Mouse (Mus musculus): ENCODE results near the gene Gm28035. TPM values are rescaled to one million over a fixed set of nuclear protein-coding genes. Genes with fewer than 3 reads are reported as not detected.
A peak's percentile ranks its signal among the peaks of the same experiment; 100 is the strongest.

Gene Gm28035
- polyA plus RNA-seq, 1 experiment from 2014 or later = 0.05 TPM

GRCm38 (mm10) chr2:30261064-30261736 is 20.8 kb downstream of the Gm28035 start:
- TF ChIP-seq EP300 (optimal IDR thresholded peaks at IDR 0.05) (no peak), CTCF (IDR thresholded peaks at IDR 0.05; ENCODE audit: low read depth) (peak; percentile 53)
- no peaks in the 10 kb centered on the region for H3K27me3 ChIP-seq (ENCODE audit: control insufficient read depth, insufficient read depth, low read length)
- ATAC-seq (ENCODE audit: low FRiP score, low TSS enrichment) = no peak
- H3K36me3 ChIP-seq (ENCODE audit: control insufficient read depth, insufficient read depth, low read length) = peaks cover 35% of the 10 kb centered on the region
- no peaks in the 10 kb centered on the region for H3K9me3 ChIP-seq (ENCODE audit: control insufficient read depth, low read length)
- peaks cover 15% of the 10 kb centered on the region for H3K4me1 ChIP-seq (replicated peaks; ENCODE audit: control insufficient read depth, insufficient read depth)
- no peak overlapping the region for H3K9ac ChIP-seq (ENCODE audit: low read length)
- 81% methylated on average over 4 of the region's 4 CpGs for WGBS
- H3K4me3 ChIP-seq (ENCODE audit: low read depth, low read length) = no peak overlapping the region
- H3K4me2 ChIP-seq (replicated peaks; ENCODE audit: low read depth) = no peak overlapping the region
- no peak for DNase-seq (ENCODE audit: low spot score)
- H3K27ac ChIP-seq (replicated peaks) = no peak overlapping the region

- H3K27ac ChIP-seq (replicated peaks) = peak overlapping the region; percentile 61; the same call in 1 of the 2 replicates
- H3K27me3 ChIP-seq (ENCODE audit: control insufficient read depth, insufficient read depth, low read length) = no peaks in the 10 kb centered on the region
- H3K9ac ChIP-seq (ENCODE audit: low read length) = no peak overlapping the region
- peaks cover 25% of the 10 kb centered on the region for H3K36me3 ChIP-seq (ENCODE audit: control insufficient read depth, insufficient read depth, low read length)
- peaks cover 18% of the 10 kb centered on the region for H3K4me1 ChIP-seq (replicated peaks; ENCODE audit: control insufficient read depth, insufficient read depth)
- ATAC-seq (ENCODE audit: low FRiP score, low TSS enrichment) (no peak), DNase-seq (ENCODE audit: low spot score) (no peak)
- H3K4me3 ChIP-seq (ENCODE audit: low read depth, low read length) = no peak overlapping the region
- H3K9me3 ChIP-seq (ENCODE audit: control insufficient read depth, low read length) = no peaks in the 10 kb centered on the region
- 90% methylated on average over 18 of the region's 18 CpGs for WGBS
- no peak for TF ChIP-seq CTCF (IDR thresholded peaks at IDR 0.05; ENCODE audit: low read depth)
- no peak for TF ChIP-seq EP300 (optimal IDR thresholded peaks at IDR 0.05)
- no peak overlapping the region for H3K4me2 ChIP-seq (replicated peaks; ENCODE audit: low read depth)
Observed at GRCm38 (mm10) chr2:30261921-30262839, 21.8 kb downstream of the Gm28035 start.

GRCm38 (mm10) chr2:30262840-30263441 is 22.6 kb downstream of the Gm28035 start:
- no peak for ATAC-seq (ENCODE audit: low FRiP score, low TSS enrichment)
- no peak for DNase-seq (ENCODE audit: low spot score)
- Histone ChIP-seq H3K36me3 (ENCODE audit: control insufficient read depth, insufficient read depth, low read length) (peaks cover 19% of the 10 kb centered on the region), H3K9me3 (ENCODE audit: control insufficient read depth, low read length) (no peaks in the 10 kb centered on the region), H3K9ac (ENCODE audit: low read length) (no peak overlapping the region), H3K4me3 (ENCODE audit: low read depth, low read length) (no peak overlapping the region), H3K27me3 (ENCODE audit: control insufficient read depth, insufficient read depth, low read length) (no peaks in the 10 kb centered on the region), H3K27ac (replicated peaks) (no peak overlapping the region), H3K4me1 (replicated peaks; ENCODE audit: control insufficient read depth, insufficient read depth) (peaks cover 18% of the 10 kb centered on the region), H3K4me2 (replicated peaks; ENCODE audit: low read depth) (no peak overlapping the region)
- TF ChIP-seq EP300 (optimal IDR thresholded peaks at IDR 0.05) (no peak), CTCF (IDR thresholded peaks at IDR 0.05; ENCODE audit: low read depth) (no peak)
- WGBS = 31% methylated on average over 4 of the region's 4 CpGs

- no peak overlapping the region for H3K9ac ChIP-seq (ENCODE audit: low read length)
- ATAC-seq (ENCODE audit: low FRiP score, low TSS enrichment) (no peak), DNase-seq (ENCODE audit: low spot score) (no peak)
- no peak overlapping the region for H3K4me3 ChIP-seq (ENCODE audit: low read depth, low read length)
- H3K4me2 ChIP-seq (replicated peaks; ENCODE audit: low read depth) = no peak overlapping the region
- no peaks in the 10 kb centered on the region for H3K9me3 ChIP-seq (ENCODE audit: control insufficient read depth, low read length)
- peaks cover 18% of the 10 kb centered on the region for H3K4me1 ChIP-seq (replicated peaks; ENCODE audit: control insufficient read depth, insufficient read depth)
- H3K36me3 ChIP-seq (ENCODE audit: control insufficient read depth, insufficient read depth, low read length) = peaks cover 19% of the 10 kb centered on the region
- 78% methylated on average over 6 of the region's 6 CpGs for WGBS
- no peak overlapping the region; the same call in 1 of the 2 replicates for H3K27ac ChIP-seq (replicated peaks)
- TF ChIP-seq CTCF (IDR thresholded peaks at IDR 0.05; ENCODE audit: low read depth) (no peak), EP300 (optimal IDR thresholded peaks at IDR 0.05) (no peak)
- H3K27me3 ChIP-seq (ENCODE audit: control insufficient read depth, insufficient read depth, low read length) = no peaks in the 10 kb centered on the region
Observed at GRCm38 (mm10) chr2:30263811-30264210, 23.4 kb downstream of the Gm28035 start.

- Histone ChIP-seq H3K4me3 (ENCODE audit: low read depth, low read length) (no peak overlapping the region), H3K36me3 (ENCODE audit: control insufficient read depth, insufficient read depth, low read length) (peaks cover 19% of the 10 kb centered on the region), H3K4me1 (replicated peaks; ENCODE audit: control insufficient read depth, insufficient read depth) (peaks cover 18% of the 10 kb centered on the region), H3K4me2 (replicated peaks; ENCODE audit: low read depth) (no peak overlapping the region), H3K9me3 (ENCODE audit: control insufficient read depth, low read length) (no peaks in the 10 kb centered on the region), H3K27ac (replicated peaks) (peak overlapping the region; percentile 91), H3K9ac (ENCODE audit: low read length) (peak overlapping the region; percentile 27; the same call in 1 of the 2 replicates), H3K27me3 (ENCODE audit: control insufficient read depth, insufficient read depth, low read length) (no peaks in the 10 kb centered on the region)
- TF ChIP-seq CTCF (IDR thresholded peaks at IDR 0.05; ENCODE audit: low read depth) (no peak), EP300 (optimal IDR thresholded peaks at IDR 0.05) (no peak)
- no peak for ATAC-seq (ENCODE audit: low FRiP score, low TSS enrichment)
- DNase-seq (ENCODE audit: low spot score) = no peak
- 39% methylated on average over 7 of the region's 7 CpGs for WGBS
Observed at GRCm38 (mm10) chr2:30264671-30265519, 24.5 kb downstream of the Gm28035 start.
